In the genomic region with DNA sequence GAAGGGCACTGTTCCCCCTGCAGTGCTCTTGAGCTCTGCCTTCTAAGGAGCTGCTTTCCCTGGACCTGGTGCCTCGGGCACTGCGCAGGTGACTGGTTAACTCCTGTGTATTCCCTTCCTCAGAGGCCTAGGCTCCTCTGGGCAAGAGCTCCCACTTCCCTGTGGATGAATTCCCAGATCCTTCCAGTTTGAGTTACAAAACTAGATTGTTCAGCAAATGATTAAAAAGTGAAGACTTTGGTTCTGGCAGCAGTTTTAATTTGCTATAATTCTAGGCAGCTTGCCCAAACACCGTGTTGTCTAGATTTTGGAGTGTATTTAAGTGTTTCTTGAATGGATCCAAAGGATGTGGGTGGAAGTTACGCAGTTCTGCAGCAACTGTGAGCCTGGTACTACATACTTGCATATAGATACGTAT, we compare ENCODE assay signal across 11 mouse cellular contexts. TPM values are rescaled to one million over a fixed set of nuclear protein-coding genes. Genes with fewer than 3 reads are reported as not detected.
DNase-seq lines count a peak whose midpoint lies in the region; ATAC-seq and TF ChIP-seq lines count a peak whose summit lies in the region.
"Had no signal": no experiment of that assay in that cellular context is flagged by ENCODE, and none has a peak within 500 bp of the region (broad histone marks: within the 10 kb centered on the region; RNA-seq: fewer than 3 reads in every experiment).

No protein-coding gene starts in this region.

- peak overlapping the region; percentile 20; the same call in 1 of the 2 replicates for H3K27ac ChIP-seq in intestine, embryonic 16.5 days (ENCODE audit: low read length)
- no peak overlapping the region for H3K27ac ChIP-seq in intestine, embryonic 15.5 days
- H3K27ac ChIP-seq in midbrain, embryonic 15.5 days, result no peak overlapping the region
- H3K27ac ChIP-seq: liver, embryonic 14.5 days had no signal

- H3K4me3 ChIP-seq in intestine, embryonic 16.5 days (ENCODE audit: low read length), result no peak overlapping the region
- no peak overlapping the region for H3K4me3 ChIP-seq in intestine, embryonic 15.5 days (replicated peaks)
- H3K4me3 ChIP-seq in lung, adult 2 months (replicated peaks; ENCODE audit: extremely low read depth, low read depth, low read length), result no peak overlapping the region
- no peak overlapping the region for H3K4me3 ChIP-seq in midbrain, embryonic 15.5 days

- intact Hi-C loops in gastrocnemius, postnatal 14 days (cut with DNase I; ENCODE audit: low total_unique reads), result no loop called here

- DNase-seq in right cerebral cortex, postnatal 10 days (ENCODE audit: low spot score in 2 of 2), result peak; percentile 51 to 71
- DNase-seq in right cerebral cortex, postnatal 4 days, result no peak
- DNase-seq in lung, adult 2 months, result peak; percentile 42
- DNase-seq in gastrocnemius, postnatal 14 days, result no peak
- no peak for DNase-seq in thymus, postnatal 4 days
- DNase-seq: cerebellum, postnatal 10 days had no signal

- H3K4me2 ChIP-seq in intestine, embryonic 16.5 days (ENCODE audit: low read depth, low read length), result no peak overlapping the region
- no peak overlapping the region for H3K4me2 ChIP-seq in intestine, embryonic 15.5 days (replicated peaks)
- no peak overlapping the region for H3K4me2 ChIP-seq in midbrain, embryonic 15.5 days

- no peak for TF ChIP-seq POLR2A in lung, adult 2 months (IDR thresholded peaks at IDR 0.05; ENCODE audit: borderline replicate concordance, extremely low read depth, low read depth, low read length)

- ATAC-seq in intestine, embryonic 16.5 days, result no peak
- ATAC-seq in intestine, embryonic 15.5 days, result no peak
- no peak for ATAC-seq in midbrain, embryonic 15.5 days (replicated peaks)
- ATAC-seq: midbrain, embryonic 16.5 days had no signal

- no peak for TF ChIP-seq CTCF in lung, adult 2 months (IDR thresholded peaks at IDR 0.05; ENCODE audit: insufficient read depth, low read length)

- no peaks in the 10 kb centered on the region for H3K9me3 ChIP-seq in intestine, embryonic 16.5 days (ENCODE audit: control insufficient read depth, low read length)
- no peaks in the 10 kb centered on the region for H3K9me3 ChIP-seq in intestine, embryonic 15.5 days
- no peaks in the 10 kb centered on the region for H3K9me3 ChIP-seq in midbrain, embryonic 15.5 days

- H3K36me3 ChIP-seq in intestine, embryonic 16.5 days (ENCODE audit: control insufficient read depth, insufficient read depth, low read length), result no peaks in the 10 kb centered on the region
- H3K36me3 ChIP-seq in intestine, embryonic 15.5 days, result no peaks in the 10 kb centered on the region
- H3K36me3 ChIP-seq in midbrain, embryonic 15.5 days (replicated peaks), result no peaks in the 10 kb centered on the region

- H3K27me3 ChIP-seq in intestine, embryonic 16.5 days (replicated peaks; ENCODE audit: control insufficient read depth, insufficient read depth, low read length), result no peaks in the 10 kb centered on the region
- H3K27me3 ChIP-seq in intestine, embryonic 15.5 days (replicated peaks), result no peaks in the 10 kb centered on the region
- H3K27me3 ChIP-seq in midbrain, embryonic 15.5 days (replicated peaks), result no peaks in the 10 kb centered on the region

- 76% methylated on average over 5 of the region's 5 CpGs for WGBS in intestine, embryonic 16.5 days
- 72% methylated on average over 5 of the region's 5 CpGs for WGBS in intestine, embryonic 15.5 days
- WGBS in lung, adult 2 months, result 62% methylated on average over 5 of the region's 5 CpGs
- WGBS in midbrain, embryonic 15.5 days, result 89% methylated on average over 5 of the region's 5 CpGs

- no peak overlapping the region for H3K9ac ChIP-seq in intestine, embryonic 16.5 days (ENCODE audit: low read depth, low read length)
- H3K9ac ChIP-seq in intestine, embryonic 15.5 days, result no peak overlapping the region
- no peak overlapping the region for H3K9ac ChIP-seq in midbrain, embryonic 15.5 days
- H3K9ac ChIP-seq: liver, embryonic 14.5 days had no signal

- peaks cover 54% of the 10 kb centered on the region for H3K4me1 ChIP-seq in intestine, embryonic 16.5 days (ENCODE audit: control insufficient read depth, insufficient read depth, low read length)
- peaks cover 54% of the 10 kb centered on the region for H3K4me1 ChIP-seq in intestine, embryonic 15.5 days (replicated peaks)
- peaks cover 23% of the 10 kb centered on the region for H3K4me1 ChIP-seq in lung, adult 2 months (ENCODE audit: control insufficient read depth, insufficient read depth, low read length)
- peaks cover 32% of the 10 kb centered on the region for H3K4me1 ChIP-seq in midbrain, embryonic 15.5 days

RNA-seq across cellular contexts. Expression of a gene that starts 21.4 kb away (rescaled TPM):
- polyA plus RNA-seq in intestine, embryonic 16.5 days (2015; fragmentation: Nextera tagmentation; extraction: Ambion mirVana), result 35.1 and 35.9 TPM in 2 replicates
- polyA plus RNA-seq in intestine, embryonic 15.5 days (2015; fragmentation: Nextera tagmentation; extraction: Ambion mirVana), result 58.8 and 66.9 TPM in 2 replicates
- polyA plus RNA-seq in lung, adult 2 months (2012; rRNA removed), result 17.6 and 25.5 TPM in 2 replicates
- 10 to 100 TPM; 30.4 to 32.4 TPM for total RNA-seq in gastrocnemius, postnatal 14 days (2021)
- polyA plus RNA-seq in midbrain, embryonic 15.5 days (2015; fragmentation: Nextera tagmentation; extraction: Ambion mirVana), result 67.4 and 78.1 TPM in 2 replicates

Comparison
In these comparisons a context has a peak if more than half of its experiments do, and no peak if none do; other contexts are left out.
1. DNase-seq: peak in right cerebral cortex, postnatal 10 days (2 of 2) and lung, adult 2 months (single experiment); none in right cerebral cortex, postnatal 4 days (single experiment), gastrocnemius, postnatal 14 days (single experiment) and thymus, postnatal 4 days (single experiment).